20 mouse cellular contexts compared by ENCODE assay signal in genomic region chr1:70316128-70316765, GRCm38 (mm10).
DNase-seq lines count a peak whose midpoint lies in the region; ATAC-seq lines count a peak whose summit lies in the region.
"Had no signal": no experiment of that assay in that cellular context is flagged by ENCODE, and none has a peak within 500 bp of the region (broad histone marks: within the 10 kb centered on the region; RNA-seq: fewer than 3 reads in every experiment).

No protein-coding gene starts in this region.

- H3K4me2 ChIP-seq in hindbrain, embryonic 13.5 days: no peak overlapping the region
- no peak overlapping the region for H3K4me2 ChIP-seq in kidney, embryonic 16.5 days (replicated peaks; ENCODE audit: low read depth, low read length)
- H3K4me2 ChIP-seq: embryonic facial prominence, embryonic 13.5 days; heart, embryonic 11.5 days; intestine, embryonic 15.5 days; liver, embryonic 11.5 days; midbrain, embryonic 12.5 days had no signal

- no peaks in the 10 kb centered on the region for H3K27me3 ChIP-seq in hindbrain, embryonic 13.5 days
- H3K27me3 ChIP-seq in hindbrain, embryonic 10.5 days (ENCODE audit: insufficient read depth, poor library complexity, severe bottlenecking): no peaks in the 10 kb centered on the region
- H3K27me3 ChIP-seq in kidney, embryonic 16.5 days (ENCODE audit: insufficient read depth, low read length): no peaks in the 10 kb centered on the region
- H3K27me3 ChIP-seq: embryonic facial prominence, embryonic 13.5 days; intestine, embryonic 15.5 days; midbrain, embryonic 12.5 days had no signal

- H3K9ac ChIP-seq in hindbrain, embryonic 13.5 days: no peak overlapping the region
- no peak overlapping the region for H3K9ac ChIP-seq in kidney, embryonic 16.5 days (replicated peaks; ENCODE audit: low read length)
- H3K9ac ChIP-seq: embryonic facial prominence, embryonic 13.5 days; intestine, embryonic 15.5 days; midbrain, embryonic 12.5 days had no signal

- DNase-seq in hindbrain, embryonic 10.5 days (ENCODE audit: low spot score): no peak
- DNase-seq in right cerebral cortex, adult 18-20 months: peak; percentile 5
- DNase-seq in right cerebral cortex, postnatal 10 days (ENCODE audit: low spot score in 2 of 2): no peak
- DNase-seq in left cerebral cortex, postnatal 14 days (ENCODE audit: low spot score in 2 of 2): peak; percentile 5 to 8
- no peak for DNase-seq in embryo, embryonic 10.5 days (ENCODE audit: low spot score)
- DNase-seq: adrenal gland, postnatal 14 days; B cell, adult 2 months; cerebellum, adult 2 months; heart, postnatal 14 days; kidney, postnatal 10 days; lung, adult 2 months; lung, postnatal 4 days had no signal

- H3K9me3 ChIP-seq in hindbrain, embryonic 13.5 days: no peaks in the 10 kb centered on the region
- H3K9me3 ChIP-seq in hindbrain, embryonic 10.5 days: no peaks in the 10 kb centered on the region
- H3K9me3 ChIP-seq in kidney, embryonic 16.5 days (ENCODE audit: low read length): no peaks in the 10 kb centered on the region
- H3K9me3 ChIP-seq: embryonic facial prominence, embryonic 13.5 days; intestine, embryonic 15.5 days; limb, embryonic 10.5 days; midbrain, embryonic 12.5 days had no signal

- no peak overlapping the region for H3K4me3 ChIP-seq in hindbrain, embryonic 13.5 days
- H3K4me3 ChIP-seq in hindbrain, embryonic 10.5 days: no peak overlapping the region
- H3K4me3 ChIP-seq in kidney, embryonic 16.5 days (ENCODE audit: low read length): no peak overlapping the region
- H3K4me3 ChIP-seq: embryonic facial prominence, embryonic 13.5 days; intestine, embryonic 15.5 days; limb, embryonic 10.5 days; midbrain, embryonic 12.5 days had no signal

- H3K27ac ChIP-seq in hindbrain, embryonic 13.5 days: 0 out of 2 replicates have a peak overlapping the region, but pooled peaks have one; percentile 18
- H3K27ac ChIP-seq in hindbrain, embryonic 10.5 days: no peak overlapping the region
- H3K27ac ChIP-seq in kidney, embryonic 16.5 days (ENCODE audit: low read length): no peak overlapping the region
- H3K27ac ChIP-seq: embryonic facial prominence, embryonic 13.5 days; intestine, embryonic 15.5 days; limb, embryonic 10.5 days; midbrain, embryonic 12.5 days had no signal

- no peak for ATAC-seq in hindbrain, embryonic 13.5 days (ENCODE audit: low FRiP score)
- ATAC-seq in kidney, embryonic 16.5 days (ENCODE audit: low FRiP score, low TSS enrichment): no peak
- ATAC-seq: intestine, embryonic 15.5 days had no signal

- WGBS in hindbrain, embryonic 13.5 days: 69% methylated on average over 13 of the region's 13 CpGs
- whole genome bisulfite sequencing in hindbrain, embryonic 10.5 days: 87% methylated on average over 13 of the region's 13 CpGs
- WGBS in kidney, embryonic 16.5 days: 81% methylated on average over 13 of the region's 13 CpGs

- no peaks in the 10 kb centered on the region for H3K36me3 ChIP-seq in hindbrain, embryonic 13.5 days
- no peaks in the 10 kb centered on the region for H3K36me3 ChIP-seq in hindbrain, embryonic 10.5 days
- no peaks in the 10 kb centered on the region for H3K36me3 ChIP-seq in kidney, embryonic 16.5 days (ENCODE audit: insufficient read depth, low read length)
- H3K36me3 ChIP-seq: embryonic facial prominence, embryonic 13.5 days; intestine, embryonic 15.5 days; limb, embryonic 10.5 days; midbrain, embryonic 12.5 days had no signal

- no peaks in the 10 kb centered on the region for H3K4me1 ChIP-seq in hindbrain, embryonic 13.5 days (replicated peaks)
- no peaks in the 10 kb centered on the region for H3K4me1 ChIP-seq in hindbrain, embryonic 10.5 days (replicated peaks)
- H3K4me1 ChIP-seq in kidney, embryonic 16.5 days (ENCODE audit: insufficient read depth, low read length): no peaks in the 10 kb centered on the region
- H3K4me1 ChIP-seq: embryonic facial prominence, embryonic 13.5 days; intestine, embryonic 15.5 days; limb, embryonic 10.5 days; midbrain, embryonic 12.5 days had no signal

- intact Hi-C loops in left cerebral cortex, postnatal 14 days (cut with DNase I): no loop called here

Comparison
In these comparisons a context has a peak if more than half of its experiments do, and no peak if none do; other contexts are left out.
1. DNase-seq: peak in right cerebral cortex, adult 18-20 months (single experiment) and left cerebral cortex, postnatal 14 days (2 of 2); none in hindbrain, embryonic 10.5 days (single experiment), right cerebral cortex, postnatal 10 days (0 of 2) and embryo, embryonic 10.5 days (single experiment).